Mouse (Mus musculus): Measurements from ENCODE around the gene Dad1. TPM values are rescaled to one million over a fixed set of nuclear protein-coding genes. Genes with fewer than 3 reads are reported as not detected.

The Dad1 gene
- polyA plus RNA-seq, 1 experiment: 830 TPM

GRCm38 (mm10) chr14:54225725-54226124 lies 28.2 kb downstream of the Dad1 start:
- no peak for DNase-seq (ENCODE audit: low read depth)

GRCm38 (mm10) chr14:54224484-54225467 lies 29.1 kb downstream of the Dad1 start:
- no peak for DNase-seq (ENCODE audit: low read depth)

- no peak for DNase-seq (ENCODE audit: low read depth)
These were observed 29.9 kb downstream of the Dad1 start for GRCm38 (mm10) chr14:54224064-54224417.

- no peak for DNase-seq (ENCODE audit: low read depth)
These were observed 30.4 kb downstream of the Dad1 start for GRCm38 (mm10) chr14:54223315-54224063.

DNA sequence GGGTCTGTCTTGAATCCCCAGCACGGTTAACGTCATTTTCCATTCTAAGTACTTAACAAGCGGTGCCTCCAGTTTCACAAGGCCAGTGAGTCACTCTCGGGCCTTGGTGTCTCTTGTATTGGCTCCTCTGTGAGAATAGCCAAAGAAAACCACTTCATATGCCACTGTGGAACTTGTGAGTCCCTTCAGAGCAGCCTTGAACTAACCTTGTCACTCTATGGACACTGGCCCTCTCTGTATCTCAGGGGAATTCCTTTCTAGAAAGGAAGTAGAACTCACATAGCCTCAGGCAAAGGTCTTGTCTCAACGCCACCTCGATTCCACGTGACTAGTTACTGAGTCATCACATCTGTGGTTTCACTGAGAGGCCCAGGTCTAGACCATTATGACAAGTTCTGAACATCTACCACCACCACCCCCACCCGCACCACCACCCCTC lies 31.6 kb downstream of the Dad1 start:
- no peak for DNase-seq (ENCODE audit: low read depth)

DNA sequence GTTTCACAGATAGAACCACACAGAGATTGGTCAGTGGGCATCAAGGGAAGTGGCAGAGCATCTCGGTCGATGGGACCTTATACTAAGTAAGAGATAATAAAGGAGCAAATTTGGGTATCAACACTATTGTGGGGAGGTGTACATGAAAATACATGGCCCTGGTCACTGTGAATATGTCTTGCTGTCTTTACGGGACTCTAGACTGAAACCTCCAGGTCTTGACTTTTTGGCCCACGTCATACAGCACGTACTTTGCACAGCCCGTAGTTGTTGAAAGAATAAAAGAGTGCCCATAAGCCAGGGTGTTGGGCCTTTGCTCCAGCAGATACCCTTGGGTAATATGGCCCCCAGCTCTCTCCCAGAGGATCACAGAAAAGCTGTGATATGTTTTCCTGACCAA lies 32.3 kb downstream of the Dad1 start:
- no peak for DNase-seq (ENCODE audit: low read depth)

- DNase-seq (ENCODE audit: low read depth): no peak
These were observed 33.0 kb downstream of the Dad1 start for GRCm38 (mm10) chr14:54220726-54221494.

- DNase-seq (ENCODE audit: low read depth): no peak
These were observed 34.1 kb downstream of the Dad1 start for GRCm38 (mm10) chr14:54219849-54220248.

- DNase-seq (ENCODE audit: low read depth): no peak
These were observed 34.6 kb downstream of the Dad1 start for GRCm38 (mm10) chr14:54219256-54219655.

GRCm38 (mm10) chr14:54218721-54219120 lies 35.2 kb downstream of the Dad1 start:
- no peak for DNase-seq (ENCODE audit: low read depth)

- no peak for DNase-seq (ENCODE audit: low read depth)
These were observed 35.7 kb downstream of the Dad1 start for GRCm38 (mm10) chr14:54218233-54218632.

DNA sequence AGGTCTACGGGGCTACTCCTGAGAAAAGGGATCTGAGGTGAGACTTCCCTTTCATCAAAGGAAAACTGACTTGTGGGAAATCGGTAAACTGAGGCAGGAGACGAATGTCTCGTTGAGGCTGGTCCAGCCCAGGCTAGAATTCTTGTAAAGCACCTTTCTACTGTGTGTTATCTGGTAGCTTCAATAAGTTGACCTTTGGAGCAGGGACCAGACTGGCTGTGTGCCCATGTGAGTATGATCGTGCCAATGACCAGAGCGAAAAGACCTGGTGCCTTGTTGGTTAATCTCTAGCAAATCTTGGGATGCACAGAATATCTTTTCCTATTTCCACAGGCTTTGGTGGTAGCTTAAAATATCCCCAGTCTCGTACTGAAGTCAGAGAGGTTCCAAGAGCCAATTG lies 37.8 kb downstream of the Dad1 start:
- no peak for DNase-seq (ENCODE audit: low read depth)

- no peak for DNase-seq (ENCODE audit: low read depth)
These were observed 39.0 kb downstream of the Dad1 start for GRCm38 (mm10) chr14:54214901-54215300.

DNA sequence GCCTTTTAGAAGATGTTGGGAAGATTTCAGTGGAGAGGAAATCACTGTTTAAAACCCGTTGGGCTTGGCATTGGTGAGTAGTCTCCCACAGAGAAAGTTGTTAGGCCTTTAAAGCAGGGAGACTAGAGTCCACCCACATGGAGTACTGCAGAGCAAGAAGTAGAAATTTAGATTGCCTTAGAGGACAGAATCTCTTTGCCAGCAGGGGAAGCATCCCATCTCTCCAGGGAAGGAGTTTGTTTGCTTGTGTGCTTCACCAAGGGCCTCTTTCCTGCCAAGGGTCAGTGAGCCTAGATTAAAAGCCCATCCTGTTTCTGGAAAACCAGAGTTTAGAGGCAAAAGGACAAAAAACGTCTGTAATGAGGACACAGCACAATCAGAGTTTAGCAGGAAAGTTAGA lies 39.4 kb downstream of the Dad1 start:
- DNase-seq (ENCODE audit: low read depth): no peak

DNA sequence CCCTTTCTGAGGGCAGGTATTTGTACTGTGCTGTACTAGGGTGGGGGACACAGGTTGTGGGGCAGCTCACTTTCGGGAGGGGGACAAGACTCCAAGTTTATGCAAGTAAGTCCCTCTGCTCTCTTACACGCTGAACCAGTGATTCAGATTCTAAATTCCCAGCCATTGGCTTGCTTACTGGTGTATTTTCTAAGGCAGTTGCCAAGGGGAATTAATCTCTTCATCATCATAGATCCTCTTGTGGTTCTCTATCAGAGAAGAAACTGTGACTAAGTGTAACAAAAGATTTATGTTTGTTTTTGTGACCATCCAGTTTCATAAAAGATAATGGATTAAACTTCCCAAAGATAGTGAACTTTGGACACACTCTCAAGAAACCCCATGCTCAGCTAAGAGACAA lies 40.2 kb downstream of the Dad1 start:
- DNase-seq (ENCODE audit: low read depth): no peak

GRCm38 (mm10) chr14:54211755-54212154 lies 42.1 kb downstream of the Dad1 start:
- DNase-seq (ENCODE audit: low read depth): no peak

DNA sequence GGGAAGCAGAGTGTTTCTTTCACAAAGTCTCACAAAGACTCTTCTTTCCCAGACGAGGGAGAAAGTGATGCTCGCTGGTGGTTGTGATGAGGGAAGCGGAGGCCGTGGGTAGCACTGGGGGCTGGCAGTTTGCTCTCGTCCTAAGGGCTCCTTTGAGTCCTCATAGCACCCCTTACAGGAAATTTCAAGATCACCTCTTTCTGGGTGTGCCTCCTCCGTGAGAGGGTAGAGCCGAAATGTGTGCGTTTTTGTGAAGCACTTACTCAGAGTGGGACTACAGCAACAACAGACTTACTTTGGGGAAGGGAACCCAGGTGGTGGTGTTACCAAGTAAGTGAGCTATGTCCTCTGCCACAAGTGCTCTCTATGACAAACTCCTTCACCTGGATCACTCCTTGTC lies 42.7 kb downstream of the Dad1 start:
- no peak for DNase-seq (ENCODE audit: low read depth)

DNA sequence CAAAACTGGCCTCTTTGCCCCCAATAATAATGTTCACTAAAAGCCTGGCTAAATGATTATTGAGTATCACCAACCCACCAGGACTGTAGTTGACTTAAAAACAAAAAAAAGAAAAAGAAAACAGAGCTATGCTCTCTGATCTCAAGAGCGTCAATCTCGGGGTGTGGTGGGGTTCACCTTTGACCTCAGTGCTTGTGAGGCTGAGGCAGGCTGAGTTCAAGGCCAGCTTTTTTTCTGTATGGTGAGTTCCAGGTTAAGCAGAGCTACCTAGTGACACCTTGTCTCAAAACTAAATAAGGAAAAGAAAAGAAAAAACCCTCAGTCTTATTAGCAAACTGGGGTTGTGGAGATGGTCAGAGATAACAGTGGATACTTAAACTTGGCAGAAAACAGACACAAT lies 43.5 kb downstream of the Dad1 start:
- DNase-seq (ENCODE audit: low read depth): no peak

- no peak for DNase-seq (ENCODE audit: low read depth)
These were observed 44.0 kb downstream of the Dad1 start for GRCm38 (mm10) chr14:54209932-54210331.

- DNase-seq (ENCODE audit: low read depth): no peak
These were observed 45.2 kb downstream of the Dad1 start for GRCm38 (mm10) chr14:54208741-54209140.

- no peak for DNase-seq (ENCODE audit: low read depth)
These were observed 46.0 kb downstream of the Dad1 start for GRCm38 (mm10) chr14:54207924-54208323.
